21 mouse cellular contexts compared by ENCODE assay signal in genomic region chr19:33207991-33208390, GRCm38 (mm10).
DNase-seq lines count a peak whose midpoint lies in the region; ATAC-seq lines count a peak whose summit lies in the region.
"Had no signal": no experiment of that assay in that cellular context is flagged by ENCODE, and none has a peak within 500 bp of the region (broad histone marks: within the 10 kb centered on the region; RNA-seq: fewer than 3 reads in every experiment).

No protein-coding gene starts in this region.

- H3K27ac ChIP-seq in embryonic facial prominence, embryonic 11.5 days (replicated peaks; ENCODE audit: low read depth, low read length), result no peak overlapping the region
- H3K27ac ChIP-seq in embryonic facial prominence, embryonic 10.5 days (replicated peaks), result no peak overlapping the region
- no peak overlapping the region for H3K27ac ChIP-seq in limb, embryonic 13.5 days
- H3K27ac ChIP-seq in heart, embryonic 12.5 days (ENCODE audit: poor library complexity, severe bottlenecking), result no peak overlapping the region
- H3K27ac ChIP-seq: embryonic facial prominence, embryonic 13.5 days; forebrain, embryonic 13.5 days; gastrocnemius, adult 2 months; heart, embryonic 13.5 days; hindbrain, embryonic 12.5 days had no signal

- H3K4me2 ChIP-seq in embryonic facial prominence, embryonic 11.5 days (ENCODE audit: low read depth, low read length), result no peak overlapping the region
- H3K4me2 ChIP-seq in limb, embryonic 13.5 days (replicated peaks), result no peak overlapping the region
- H3K4me2 ChIP-seq in heart, embryonic 12.5 days, result no peak overlapping the region
- H3K4me2 ChIP-seq: embryonic facial prominence, embryonic 13.5 days; forebrain, embryonic 13.5 days; heart, embryonic 13.5 days; hindbrain, embryonic 12.5 days had no signal

- H3K4me3 ChIP-seq in embryonic facial prominence, embryonic 11.5 days (ENCODE audit: low read depth, low read length), result no peak overlapping the region
- H3K4me3 ChIP-seq in embryonic facial prominence, embryonic 10.5 days, result no peak overlapping the region
- no peak overlapping the region for H3K4me3 ChIP-seq in limb, embryonic 13.5 days
- no peak overlapping the region for H3K4me3 ChIP-seq in heart, embryonic 12.5 days
- H3K4me3 ChIP-seq: embryonic facial prominence, embryonic 13.5 days; forebrain, embryonic 13.5 days; gastrocnemius, adult 2 months; heart, embryonic 13.5 days; hindbrain, embryonic 12.5 days had no signal

- no peaks in the 10 kb centered on the region for H3K4me1 ChIP-seq in embryonic facial prominence, embryonic 11.5 days (ENCODE audit: control insufficient read depth, insufficient read depth, low read length)
- 0 out of 2 replicates have a peak, but pooled peaks cover 3% of the 10 kb centered on the region for H3K4me1 ChIP-seq in embryonic facial prominence, embryonic 10.5 days
- no peaks in the 10 kb centered on the region for H3K4me1 ChIP-seq in limb, embryonic 13.5 days
- H3K4me1 ChIP-seq in heart, embryonic 12.5 days (replicated peaks), result no peaks in the 10 kb centered on the region
- H3K4me1 ChIP-seq: forebrain, embryonic 13.5 days; heart, embryonic 13.5 days; hindbrain, embryonic 12.5 days had no signal

- WGBS in embryonic facial prominence, embryonic 11.5 days, result 43% methylated on average over 1 of the region's 1 CpGs
- WGBS in embryonic facial prominence, embryonic 10.5 days, result 59% methylated on average over 1 of the region's 1 CpGs
- WGBS in limb, embryonic 13.5 days, result 0% methylated on average over 1 of the region's 1 CpGs
- 55% methylated on average over 1 of the region's 1 CpGs for WGBS in heart, embryonic 12.5 days

- no peaks in the 10 kb centered on the region for H3K27me3 ChIP-seq in embryonic facial prominence, embryonic 11.5 days (ENCODE audit: control insufficient read depth, insufficient read depth, low read length)
- H3K27me3 ChIP-seq in embryonic facial prominence, embryonic 10.5 days (replicated peaks; ENCODE audit: low read depth, poor library complexity, severe bottlenecking), result no peaks in the 10 kb centered on the region
- H3K27me3 ChIP-seq in limb, embryonic 13.5 days, result no peaks in the 10 kb centered on the region
- H3K27me3 ChIP-seq in heart, embryonic 12.5 days (replicated peaks), result no peaks in the 10 kb centered on the region
- H3K27me3 ChIP-seq: embryonic facial prominence, embryonic 13.5 days; forebrain, embryonic 13.5 days; heart, embryonic 13.5 days; hindbrain, embryonic 12.5 days had no signal

- ATAC-seq in embryonic facial prominence, embryonic 11.5 days (replicated peaks; ENCODE audit: insufficient number of reproducible peaks, low FRiP score, low TSS enrichment, low read depth), result no peak
- peak; percentile 67; the same call in 1 of the 2 replicates for ATAC-seq in limb, embryonic 13.5 days (ENCODE audit: low FRiP score, low read depth)
- no peak for ATAC-seq in heart, embryonic 12.5 days (ENCODE audit: insufficient number of reproducible peaks, low FRiP score)
- ATAC-seq: forebrain, embryonic 13.5 days; forebrain, postnatal 0 days; hindbrain, embryonic 16.5 days; inflammation-experienced regulatory T-cells, adult 6 months had no signal

- no peaks in the 10 kb centered on the region for H3K36me3 ChIP-seq in embryonic facial prominence, embryonic 11.5 days (replicated peaks; ENCODE audit: control insufficient read depth, insufficient read depth, low read depth, low read length)
- H3K36me3 ChIP-seq in embryonic facial prominence, embryonic 10.5 days (replicated peaks), result no peaks in the 10 kb centered on the region
- no peaks in the 10 kb centered on the region for H3K36me3 ChIP-seq in limb, embryonic 13.5 days
- no peaks in the 10 kb centered on the region for H3K36me3 ChIP-seq in heart, embryonic 12.5 days
- H3K36me3 ChIP-seq: embryonic facial prominence, embryonic 13.5 days; heart, embryonic 13.5 days; hindbrain, embryonic 12.5 days had no signal

- no peaks in the 10 kb centered on the region for H3K9me3 ChIP-seq in embryonic facial prominence, embryonic 11.5 days (replicated peaks; ENCODE audit: control insufficient read depth, low read length)
- H3K9me3 ChIP-seq in embryonic facial prominence, embryonic 10.5 days, result no peaks in the 10 kb centered on the region
- H3K9me3 ChIP-seq in limb, embryonic 13.5 days, result no peaks in the 10 kb centered on the region
- no peaks in the 10 kb centered on the region for H3K9me3 ChIP-seq in heart, embryonic 12.5 days (replicated peaks)
- H3K9me3 ChIP-seq: embryonic facial prominence, embryonic 13.5 days; forebrain, embryonic 13.5 days; heart, embryonic 13.5 days; hindbrain, embryonic 12.5 days had no signal

- H3K9ac ChIP-seq in embryonic facial prominence, embryonic 11.5 days (replicated peaks; ENCODE audit: low read length), result no peak overlapping the region
- H3K9ac ChIP-seq in limb, embryonic 13.5 days, result no peak overlapping the region
- H3K9ac ChIP-seq in heart, embryonic 12.5 days, result no peak overlapping the region
- H3K9ac ChIP-seq: embryonic facial prominence, embryonic 13.5 days; forebrain, embryonic 13.5 days; forebrain, postnatal 0 days; heart, embryonic 13.5 days; hindbrain, embryonic 12.5 days had no signal

- peak; percentile 29 for DNase-seq in embryonic facial prominence, embryonic 11.5 days (ENCODE audit: low spot score)
- no peak for DNase-seq in embryonic facial prominence, embryonic 10.5 days (ENCODE audit: low spot score)
- DNase-seq in A20 (ENCODE audit: low read depth, low spot score), result peak; percentile 4
- DNase-seq in adrenal gland, adult 8-10 months, result no peak
- no peak for DNase-seq in layer of hippocampus, adult 18-20 months (ENCODE audit: low spot score in 2 of 2)
- DNase-seq: adrenal gland, postnatal 14 days; cerebellum, adult 18-20 months; cerebellum, adult 9-11 months; cerebellum, postnatal 36 days; forebrain, postnatal 0 days; gastrocnemius, adult 2 months; gastrocnemius, postnatal 25 days; heart, postnatal 4 days had no signal

Comparison
In these comparisons a context has a peak if more than half of its experiments do, and no peak if none do; other contexts are left out.
1. DNase-seq: peak in embryonic facial prominence, embryonic 11.5 days (single experiment) and A20 (single experiment); none in embryonic facial prominence, embryonic 10.5 days (single experiment), adrenal gland, adult 8-10 months (single experiment) and layer of hippocampus, adult 18-20 months (0 of 2).